8 mouse cellular contexts compared by ENCODE assay signal in genomic region chr8:86624915-86625314, GRCm38 (mm10). TPM values are rescaled to one million over a fixed set of nuclear protein-coding genes. Genes with fewer than 3 reads are reported as not detected.
DNase-seq lines count a peak whose midpoint lies in the region; ATAC-seq and TF ChIP-seq lines count a peak whose summit lies in the region.

No protein-coding gene starts in this region.

- H3K9ac ChIP-seq in forebrain, postnatal 0 days = peak overlapping the region; percentile 71; the same call in 1 of the 2 replicates
- H3K9ac ChIP-seq in kidney, postnatal 0 days (ENCODE audit: low read depth, low read length) = peak overlapping the region; percentile 50; the same call in 1 of the 2 replicates
- H3K9ac ChIP-seq in neural tube, embryonic 12.5 days = peak overlapping the region; percentile 77; the same call in 1 of the 2 replicates

- H3K4me3 ChIP-seq in E14TG2a.4 (replicated peaks; ENCODE audit: low read length) = peak overlapping the region; percentile 91
- peak overlapping the region; percentile 78 for H3K4me3 ChIP-seq in forebrain, postnatal 0 days (ENCODE audit: low read depth, low read length)
- H3K4me3 ChIP-seq in kidney, postnatal 0 days (replicated peaks; ENCODE audit: low read depth, low read length) = peak overlapping the region; percentile 85
- peak overlapping the region; percentile 74 for H3K4me3 ChIP-seq in neural tube, embryonic 12.5 days

- no peak for TF ChIP-seq CTCF in E14TG2a.4 (conservative IDR thresholded peaks at IDR 0.05; ENCODE audit: low read length)
- no peak for TF ChIP-seq CTCF in forebrain, postnatal 0 days (IDR thresholded peaks at IDR 0.05; ENCODE audit: low read depth)
- no peak for TF ChIP-seq CTCF in kidney, postnatal 0 days (IDR thresholded peaks at IDR 0.05; ENCODE audit: low read depth)

- ATAC-seq in forebrain, postnatal 0 days = no peak
- ATAC-seq in kidney, postnatal 0 days (replicated peaks; ENCODE audit: low FRiP score, low read depth) = no peak
- ATAC-seq in neural tube, embryonic 12.5 days (ENCODE audit: low FRiP score, low read depth) = no peak

- no peak overlapping the region for H3K27ac ChIP-seq in forebrain, postnatal 0 days (ENCODE audit: low read depth, low read length)
- H3K27ac ChIP-seq in kidney, postnatal 0 days = peak overlapping the region; percentile 54; the same call in 1 of the 2 replicates
- no peak overlapping the region for H3K27ac ChIP-seq in neural tube, embryonic 12.5 days

- no peaks in the 10 kb centered on the region for H3K27me3 ChIP-seq in E14TG2a.4 (ENCODE audit: insufficient read depth, low read length)
- no peaks in the 10 kb centered on the region for H3K27me3 ChIP-seq in forebrain, postnatal 0 days (ENCODE audit: insufficient read depth, low read length)
- no peaks in the 10 kb centered on the region for H3K27me3 ChIP-seq in kidney, postnatal 0 days (ENCODE audit: insufficient read depth, low read length)
- H3K27me3 ChIP-seq in neural tube, embryonic 12.5 days (replicated peaks) = no peaks in the 10 kb centered on the region

- 52% methylated on average over 7 of the region's 7 CpGs for WGBS in forebrain, postnatal 0 days
- 18% methylated on average over 7 of the region's 7 CpGs for WGBS in kidney, postnatal 0 days
- 58% methylated on average over 7 of the region's 7 CpGs for WGBS in neural tube, embryonic 12.5 days

- H3K9me3 ChIP-seq in E14TG2a.4 (ENCODE audit: low read length) = 0 out of 2 replicates have a peak, but pooled peaks cover 3% of the 10 kb centered on the region
- H3K9me3 ChIP-seq in forebrain, postnatal 0 days (ENCODE audit: low read length) = no peaks in the 10 kb centered on the region
- H3K9me3 ChIP-seq in kidney, postnatal 0 days (replicated peaks; ENCODE audit: low read length) = no peaks in the 10 kb centered on the region
- no peaks in the 10 kb centered on the region for H3K9me3 ChIP-seq in neural tube, embryonic 12.5 days

- H3K4me2 ChIP-seq in forebrain, postnatal 0 days (ENCODE audit: low read depth) = peak overlapping the region; percentile 90
- peak overlapping the region; percentile 89 for H3K4me2 ChIP-seq in kidney, postnatal 0 days (ENCODE audit: low read length)
- H3K4me2 ChIP-seq in neural tube, embryonic 12.5 days (replicated peaks) = peak overlapping the region; percentile 87

- H3K36me3 ChIP-seq in E14TG2a.4 (ENCODE audit: insufficient read depth, low read length) = no peaks in the 10 kb centered on the region
- H3K36me3 ChIP-seq in forebrain, postnatal 0 days (ENCODE audit: insufficient read depth) = no peaks in the 10 kb centered on the region
- H3K36me3 ChIP-seq in kidney, postnatal 0 days (ENCODE audit: insufficient read depth, low read length) = no peaks in the 10 kb centered on the region
- H3K36me3 ChIP-seq in neural tube, embryonic 12.5 days = no peaks in the 10 kb centered on the region

- DNase-seq in cerebellum, adult 9-10 months = peak; percentile 19
- no peak for DNase-seq in cerebellum, postnatal 4 days (ENCODE audit: low spot score in 2 of 2)
- DNase-seq in forebrain, postnatal 0 days = no peak
- DNase-seq in kidney, postnatal 0 days (ENCODE audit: low spot score) = no peak
- DNase-seq in layer of hippocampus, postnatal 14 days (ENCODE audit: low spot score in 2 of 2) = no peak
- DNase-seq in gastrocnemius, postnatal 25 days = no peak

- peaks cover 12% of the 10 kb centered on the region for H3K4me1 ChIP-seq in E14TG2a.4 (replicated peaks; ENCODE audit: low read depth, low read length)
- H3K4me1 ChIP-seq in forebrain, postnatal 0 days (ENCODE audit: insufficient read depth) = peaks cover 11% of the 10 kb centered on the region; the same call in 1 of the 2 replicates
- H3K4me1 ChIP-seq in kidney, postnatal 0 days (replicated peaks; ENCODE audit: insufficient read depth, low read length) = peaks cover 4% of the 10 kb centered on the region; the same call in 1 of the 2 replicates
- H3K4me1 ChIP-seq in neural tube, embryonic 12.5 days = peaks cover 8% of the 10 kb centered on the region

RNA-seq across cellular contexts. Expression of gene Lonp2, which starts 1.1 kb away (rescaled TPM):
- total RNA-seq in forebrain, postnatal 0 days (2014; rRNA removed) = 50.7 and 61.6 TPM in 2 replicates
- polyA plus RNA-seq in forebrain, postnatal 0 days (2015; fragmentation: Nextera tagmentation; extraction: Ambion mirVana) = 64.6 and 66.9 TPM in 2 replicates
- 67.7 and 67.9 TPM in 2 replicates for polyA plus RNA-seq in kidney, postnatal 0 days (2015; fragmentation: Nextera tagmentation; extraction: Ambion mirVana)
- 93.0 and 93.1 TPM in 2 replicates for polyA plus RNA-seq in neural tube, embryonic 12.5 days (2016; fragmentation: Nextera tagmentation; extraction: Ambion mirVana)
- total RNA-seq in layer of hippocampus, postnatal 14 days (2021) = 10 to 100 TPM; 59.3 to 68.4 TPM
- 10 to 100 TPM; 41.8 to 46.5 TPM for total RNA-seq in gastrocnemius, postnatal 25 days (2021)

RNA-seq across cellular contexts. Expression of gene Abcc12, which starts 44.4 kb away (rescaled TPM):
- 0.46 and 0.62 TPM in 2 replicates for total RNA-seq in forebrain, postnatal 0 days (2014; rRNA removed)
- 0.36 and 0.57 TPM in 2 replicates for polyA plus RNA-seq in forebrain, postnatal 0 days (2015; fragmentation: Nextera tagmentation; extraction: Ambion mirVana)
- polyA plus RNA-seq in kidney, postnatal 0 days (2015; fragmentation: Nextera tagmentation; extraction: Ambion mirVana) = 0.04 TPM in 1 of 2 replicates, not detected in the other
- not detected in 2 replicates for polyA plus RNA-seq in neural tube, embryonic 12.5 days (2016; fragmentation: Nextera tagmentation; extraction: Ambion mirVana)
- total RNA-seq in layer of hippocampus, postnatal 14 days (2021) = under 1 TPM; 0.52 to 0.60 TPM
- under 1 TPM in 1 of 2 experiments, not detected in 1; 0.16 TPM for total RNA-seq in gastrocnemius, postnatal 25 days (2021)
